Mouse (Mus musculus) ovary, postnatal 10 days (tissue): Measurements from ENCODE around the gene Birc5.

Experiments used
- DNase-seq: peaks from one replicate; pipeline ENCODE4 v3.0.0; 2022; ENCODE audit warnings: low spot score

The Birc5 gene

DNA sequence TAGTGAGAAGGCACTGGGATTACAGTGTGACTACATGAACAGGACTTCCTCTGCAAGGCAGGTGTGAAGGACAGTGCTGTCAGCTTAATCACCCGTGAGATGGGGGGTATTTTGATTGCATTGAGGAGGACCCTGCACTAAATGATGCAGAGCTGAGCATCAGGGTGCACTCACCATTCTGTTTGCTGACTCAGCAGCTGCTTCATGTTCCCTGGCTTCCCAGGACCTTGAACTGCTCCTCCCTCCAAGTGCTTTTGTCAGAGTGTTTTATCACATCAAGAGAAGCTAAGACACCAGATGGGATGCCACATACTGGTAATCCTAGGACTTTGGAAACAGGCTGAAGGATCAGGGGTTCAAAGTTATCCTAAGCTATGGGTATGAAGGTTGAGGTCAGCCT is 6.9 kb downstream of the Birc5 start:
- no peak for DNase-seq

DNA sequence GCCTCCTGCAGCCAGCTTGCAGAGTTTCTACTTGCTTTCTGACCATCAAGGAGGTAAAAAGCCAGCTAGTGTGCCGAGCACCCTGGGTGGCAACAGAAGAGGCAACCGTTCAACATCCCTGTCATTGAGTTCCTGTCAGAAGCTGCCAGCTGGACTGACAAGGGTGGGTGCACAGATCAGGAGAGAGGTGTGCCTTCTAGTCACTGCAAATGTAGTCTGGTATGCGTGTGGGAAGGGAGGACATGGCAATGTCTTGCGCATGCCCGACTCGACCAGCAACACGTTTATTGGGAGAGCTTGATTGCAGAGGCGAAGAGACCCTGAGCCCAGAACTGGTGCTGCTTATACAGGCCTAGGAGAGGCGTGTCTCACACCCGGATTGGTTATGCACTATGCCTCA is 8.4 kb downstream of the Birc5 start:
- no peak for DNase-seq

DNA sequence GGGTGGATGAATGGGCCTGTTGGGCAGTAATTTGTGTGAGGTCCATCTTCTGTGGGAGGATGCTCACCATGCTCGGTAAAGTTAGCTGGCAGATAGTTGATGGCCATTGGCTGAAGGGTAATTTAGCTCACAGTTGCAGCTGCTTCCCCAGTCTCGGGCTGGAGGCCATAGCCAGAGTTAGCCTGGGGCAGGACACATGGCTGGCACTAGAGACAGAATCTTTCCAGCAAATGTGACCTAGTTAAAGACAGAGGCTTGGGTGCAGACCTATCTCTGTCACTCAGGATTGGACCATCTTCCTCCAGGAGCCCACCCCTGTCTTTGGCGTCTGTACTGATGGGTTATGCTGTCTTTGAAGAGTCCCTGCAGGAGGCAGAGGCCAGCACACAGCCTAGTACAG is 9.3 kb downstream of the Birc5 start:
- no peak for DNase-seq

DNA sequence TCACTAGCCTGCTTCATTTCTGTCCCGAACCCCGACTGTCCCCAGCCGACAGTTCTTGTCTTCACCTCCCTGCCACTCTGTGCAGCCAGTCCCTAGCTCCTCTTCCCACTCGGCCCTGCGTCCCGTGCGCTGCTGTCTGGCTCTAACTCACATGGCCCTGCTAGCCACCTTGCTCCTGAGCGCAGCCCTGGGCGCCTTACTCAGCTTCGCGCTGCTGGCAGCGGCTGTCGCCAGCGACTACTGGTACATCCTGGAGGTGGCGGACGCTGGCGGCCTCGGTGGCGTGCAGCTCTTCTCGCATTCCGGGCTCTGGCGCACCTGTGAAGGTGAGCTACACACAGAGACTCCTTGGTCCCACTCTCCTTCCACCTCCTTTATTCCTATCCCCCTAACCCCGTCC is 11.6 kb downstream of the Birc5 start, which contains the start of gene Tmem235:
Gene Tmem235 (plus strand): TSS at position 152 of the 400 bp plus-strand sequence.
- DNase-seq: no peak

DNA sequence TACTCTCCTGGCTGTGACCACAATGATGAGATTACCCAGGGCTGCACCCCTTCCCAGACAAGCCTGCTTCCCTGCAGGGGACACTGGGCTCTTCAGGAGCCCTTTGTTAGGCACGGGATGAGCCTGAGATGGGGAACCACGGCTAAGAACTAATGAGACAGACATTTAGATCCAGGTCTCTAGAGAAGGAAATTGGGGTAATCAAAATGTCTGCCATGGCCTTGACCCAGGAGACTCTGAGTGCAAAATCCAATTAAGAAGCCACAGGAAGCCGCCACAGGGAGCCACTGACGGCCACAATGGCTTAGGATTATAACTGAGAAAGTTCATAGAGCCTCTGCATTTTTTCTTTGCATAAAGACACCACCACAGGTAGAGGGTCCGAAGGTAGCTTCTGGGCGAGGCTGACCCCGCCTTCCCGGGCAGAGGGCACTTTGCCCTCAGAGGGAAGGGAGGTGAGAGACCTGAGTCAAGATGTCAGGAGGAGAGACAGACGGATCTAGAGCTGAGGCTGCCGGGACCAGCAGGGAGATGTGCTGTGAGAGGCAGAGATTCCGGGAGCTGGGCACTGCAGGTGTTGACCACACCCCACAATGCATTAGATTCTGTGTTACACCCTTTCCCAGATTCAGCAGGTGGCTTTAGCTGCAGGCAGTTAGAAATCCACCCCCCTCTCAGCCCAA is 14.3 kb downstream of the Birc5 start:
- no peak for DNase-seq

DNA sequence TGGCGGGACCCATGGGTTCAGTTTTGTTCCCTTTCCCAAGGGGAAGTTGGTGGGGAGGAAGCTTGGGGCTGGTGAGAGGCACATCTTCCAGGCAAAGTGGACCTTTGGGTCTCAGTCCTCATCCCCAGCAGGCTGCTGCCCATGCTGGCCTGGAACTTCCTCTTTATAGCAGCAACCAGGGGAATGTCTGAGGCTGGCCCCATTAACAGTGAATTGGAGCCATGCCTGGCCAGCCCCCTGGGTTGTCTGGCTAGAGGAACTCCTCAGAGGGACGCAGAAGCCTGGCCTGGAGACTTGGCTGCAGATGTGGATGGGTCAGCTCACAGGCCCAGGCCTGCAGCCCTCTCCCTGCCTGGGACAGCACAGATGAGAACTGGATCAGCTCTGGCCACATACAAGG is 15.8 kb downstream of the Birc5 start:
- DNase-seq: no peak

DNA sequence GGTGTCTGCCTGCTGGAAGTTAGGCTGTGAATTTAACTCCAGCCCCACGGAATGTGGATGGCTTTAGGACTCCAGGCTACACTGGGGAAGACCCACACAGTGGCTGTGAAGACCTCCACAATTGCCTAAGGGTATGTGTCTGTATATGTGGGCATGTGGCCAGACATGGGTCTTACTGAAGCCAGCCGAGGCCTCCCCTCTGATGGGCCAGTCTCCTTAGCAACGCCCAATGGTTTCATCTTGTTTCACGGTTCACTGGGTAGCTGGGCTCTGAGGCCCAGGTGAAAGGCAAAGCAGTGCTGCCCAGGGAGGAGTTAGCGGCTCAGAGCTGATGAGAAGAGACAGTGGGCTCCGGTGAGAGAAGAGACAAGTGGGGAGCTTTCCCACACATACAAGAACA is 16.9 kb downstream of the Birc5 start:
- DNase-seq: no peak

DNA sequence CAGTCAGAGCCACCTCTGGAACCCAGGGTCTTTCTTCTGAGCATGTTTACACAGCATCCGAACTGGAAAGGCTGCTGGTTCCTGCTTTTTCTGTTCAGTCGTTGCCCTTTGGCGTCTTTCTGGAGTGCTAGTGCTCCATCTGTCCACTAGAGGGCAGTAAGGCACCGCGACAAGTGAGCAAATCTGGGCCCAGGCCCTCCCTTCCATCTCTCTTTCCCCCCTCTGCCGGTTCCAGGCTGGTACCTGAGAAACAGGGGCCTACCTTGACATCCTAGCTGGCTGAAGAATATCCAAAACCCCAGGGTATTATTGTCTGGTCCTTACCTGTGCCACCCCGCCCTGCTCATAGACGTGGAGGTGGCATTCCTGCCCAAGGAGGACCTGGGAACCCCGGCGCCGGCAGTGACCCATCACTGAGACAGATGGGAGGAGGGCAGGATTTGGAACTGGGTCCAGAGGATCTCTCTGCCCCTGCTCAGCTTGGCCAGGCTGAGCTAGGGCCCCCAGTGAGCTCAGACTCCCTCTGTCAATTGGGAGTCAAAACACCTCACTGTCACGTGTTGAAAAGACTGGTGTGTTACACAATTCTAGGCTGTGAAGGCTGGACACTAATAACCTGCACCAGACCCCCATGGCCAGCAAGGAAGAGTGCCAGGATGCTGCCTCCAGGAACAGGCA is 21.8 kb downstream of the Birc5 start:
- no peak for DNase-seq

DNA sequence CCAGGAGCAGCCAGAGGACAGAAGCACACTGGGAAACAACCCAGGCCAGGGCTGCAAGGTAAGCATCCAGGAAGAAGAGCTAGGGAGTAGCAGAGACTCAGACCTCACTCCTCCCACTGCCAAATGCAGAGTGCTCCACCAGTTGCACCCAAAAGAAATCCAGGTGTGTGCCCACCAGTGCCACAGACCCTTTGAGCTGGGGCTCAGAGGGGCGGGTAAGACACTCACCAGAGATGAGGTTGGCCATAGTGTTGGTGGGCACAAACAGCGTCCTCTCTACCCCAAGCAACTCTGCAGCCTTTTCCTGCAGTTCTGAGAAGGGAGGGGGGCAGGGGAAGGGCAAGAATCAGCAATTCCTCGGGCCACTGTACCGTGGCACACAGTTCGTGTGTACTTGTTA is 22.3 kb downstream of the Birc5 start:
- DNase-seq: no peak

DNA sequence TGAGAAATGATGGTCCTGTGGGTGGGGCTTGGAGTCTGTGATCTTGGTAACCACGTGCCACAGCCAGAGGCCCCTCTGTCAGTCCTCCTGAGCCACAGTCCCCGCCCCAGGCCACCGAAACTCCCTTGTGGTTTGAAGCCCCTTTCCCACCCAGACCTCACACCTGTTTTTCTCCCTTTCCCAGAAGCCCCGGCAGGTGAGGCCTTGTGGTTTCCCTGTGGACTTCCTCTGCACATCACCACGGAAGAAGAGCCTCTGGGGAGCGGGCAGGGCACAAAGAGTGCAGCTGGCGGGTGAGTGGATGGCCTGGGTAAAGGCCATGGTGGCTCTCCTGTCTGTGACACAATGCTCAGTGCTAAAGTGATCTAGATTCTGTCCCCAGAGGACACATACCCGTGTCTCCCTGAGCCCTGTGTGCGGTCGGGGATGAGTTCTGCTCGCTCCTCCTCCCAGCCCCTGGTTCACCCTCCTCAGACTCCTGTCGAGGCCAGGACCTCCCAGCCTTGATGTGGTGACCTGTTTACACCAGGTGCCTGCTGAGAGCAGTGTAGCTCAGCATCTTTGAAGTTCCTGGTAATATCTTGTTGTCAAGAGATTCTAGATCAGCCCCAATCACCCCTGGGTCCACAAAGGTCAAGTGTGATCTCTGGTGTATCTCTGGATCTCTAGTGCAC is 23.0 kb downstream of the Birc5 start:
- DNase-seq: no peak

DNA sequence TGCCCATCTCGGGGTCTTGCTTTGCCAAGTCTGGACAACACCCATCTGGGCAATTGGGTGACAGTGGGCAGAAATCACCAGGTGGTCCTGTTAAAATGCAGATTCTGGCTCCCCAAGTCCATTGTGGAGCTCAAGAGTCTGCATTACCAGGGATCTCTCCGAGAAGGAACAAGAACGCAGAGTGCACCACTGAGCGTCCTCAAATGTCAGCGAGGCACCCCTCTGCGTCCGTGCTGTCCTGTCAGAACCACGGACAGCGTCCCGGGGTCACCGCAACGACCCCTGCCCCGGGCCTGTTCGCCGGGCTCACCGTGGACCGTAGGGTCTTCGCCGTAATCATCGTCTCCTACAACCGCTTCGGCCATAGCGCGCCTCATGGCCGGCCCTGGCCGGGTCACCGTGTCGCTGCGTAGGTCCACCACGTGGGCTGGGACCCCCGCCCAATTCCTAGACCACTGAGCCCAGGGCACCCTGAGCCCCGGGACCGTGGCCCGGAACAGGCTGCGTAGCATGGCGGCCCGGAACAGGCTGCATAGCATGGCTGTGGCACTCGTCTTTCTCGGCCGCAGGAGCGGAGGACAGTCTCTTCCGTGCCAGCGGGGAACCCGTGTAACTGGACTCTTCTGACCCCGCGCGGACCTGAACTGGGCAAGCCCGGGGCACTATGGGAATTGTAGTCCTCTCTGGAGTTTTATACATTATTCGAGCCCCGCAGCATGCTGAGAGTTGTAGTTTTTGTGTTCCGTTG is 24.0 kb downstream of the Birc5 start, which contains the start of gene Tha1:
Gene Tha1 (minus strand): TSS at position 621 of the 748 bp plus-strand sequence.
- no peak for DNase-seq

DNA sequence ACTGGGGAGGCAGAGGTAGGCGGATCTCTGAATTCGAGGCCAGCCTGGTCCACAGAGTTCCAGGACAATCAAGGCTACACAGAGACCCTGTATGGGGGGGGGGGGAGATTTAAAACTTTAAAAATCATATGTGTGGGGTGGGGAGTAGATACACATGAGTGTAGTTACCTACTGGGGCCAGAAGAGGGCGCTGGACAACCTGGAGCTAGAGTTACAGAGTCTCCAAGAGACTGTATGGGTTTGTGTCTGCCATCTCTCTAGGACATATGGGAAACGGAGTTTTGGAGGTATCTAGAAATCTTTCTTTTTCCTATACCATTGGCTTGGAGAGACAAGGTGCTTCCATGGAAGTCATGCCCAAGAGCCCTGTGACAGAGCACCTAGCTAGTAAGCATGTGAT is 25.4 kb downstream of the Birc5 start:
- DNase-seq: no peak

DNA sequence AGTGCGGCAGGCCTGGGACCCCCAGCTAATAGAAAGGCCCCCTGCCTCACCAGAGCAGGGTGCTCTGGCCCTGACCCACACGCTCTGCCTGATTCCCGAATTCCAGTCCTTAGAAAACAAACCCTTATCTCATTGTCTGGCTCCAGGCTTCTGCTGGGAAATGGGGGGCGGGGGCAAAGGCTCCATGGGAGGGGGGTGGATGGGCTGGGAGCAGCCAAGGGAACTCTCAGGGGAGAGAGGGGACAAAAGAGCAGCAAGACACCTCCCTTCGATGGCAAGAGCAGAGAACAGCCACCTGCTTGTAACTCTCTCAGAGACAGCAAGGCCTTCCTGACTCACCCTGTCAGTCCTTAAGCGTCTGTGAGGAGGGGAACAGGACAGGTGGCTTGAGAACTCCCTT is 26.6 kb downstream of the Birc5 start:
- DNase-seq: no peak

DNA sequence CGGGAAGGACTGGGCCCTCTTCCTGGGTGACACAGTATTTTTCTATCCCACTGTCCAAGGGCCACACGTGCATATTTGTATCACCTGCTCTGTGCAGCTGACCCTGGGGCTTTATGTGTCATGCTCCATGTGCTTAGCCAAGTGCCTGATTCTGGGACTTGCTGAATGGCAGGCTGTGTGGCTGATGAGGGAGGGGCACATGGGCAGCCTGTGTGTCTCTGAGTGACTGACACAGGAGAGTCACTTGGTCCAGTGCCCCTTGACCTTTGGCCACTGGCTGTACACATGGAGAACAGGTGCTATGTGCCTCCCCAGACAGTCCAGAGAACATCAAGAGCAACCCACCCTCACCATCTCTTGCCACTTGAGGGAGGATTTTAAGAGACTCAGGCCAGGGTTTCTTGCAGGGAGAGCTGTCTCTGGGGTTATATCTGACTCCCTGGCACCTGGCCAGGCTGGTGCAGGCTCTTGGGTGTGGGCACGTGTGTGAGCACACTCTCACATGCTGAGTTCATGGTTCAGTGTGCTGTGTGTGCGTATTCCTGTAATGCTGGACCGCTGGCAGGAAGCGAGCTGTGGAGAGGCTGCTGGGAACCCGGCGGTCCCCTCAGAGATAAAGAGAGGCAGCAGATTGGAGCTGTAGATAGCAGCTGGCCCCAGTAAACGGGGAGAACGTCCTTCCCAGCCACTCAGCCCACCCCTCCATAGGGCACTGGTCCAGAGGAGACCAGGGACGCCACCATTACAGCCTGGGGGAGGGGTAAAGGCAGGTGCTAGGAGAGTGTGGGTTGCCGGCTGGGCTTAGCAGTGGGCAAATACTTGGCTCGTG is 29.1 kb downstream of the Birc5 start:
- no peak for DNase-seq

DNA sequence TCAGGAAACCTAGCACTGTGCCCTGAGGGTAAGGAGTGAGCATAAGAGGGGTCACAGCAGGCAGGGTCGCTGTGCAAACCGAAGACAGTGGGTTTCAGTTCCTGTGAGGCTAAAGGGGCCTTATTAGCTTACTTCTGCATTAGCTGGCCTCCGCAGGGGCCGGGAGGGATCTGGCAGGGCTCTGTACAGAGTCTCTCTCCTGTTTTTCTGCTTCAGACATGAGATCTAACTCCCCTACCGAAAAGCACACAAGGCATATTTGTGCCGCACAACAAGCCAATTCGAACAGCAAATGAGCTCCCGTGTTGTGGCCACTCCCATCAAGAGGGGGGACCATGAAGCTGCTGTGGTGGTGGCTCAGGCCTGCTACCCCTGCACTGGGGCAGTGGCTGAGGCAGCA is 29.8 kb downstream of the Birc5 start:
- DNase-seq: no peak

DNA sequence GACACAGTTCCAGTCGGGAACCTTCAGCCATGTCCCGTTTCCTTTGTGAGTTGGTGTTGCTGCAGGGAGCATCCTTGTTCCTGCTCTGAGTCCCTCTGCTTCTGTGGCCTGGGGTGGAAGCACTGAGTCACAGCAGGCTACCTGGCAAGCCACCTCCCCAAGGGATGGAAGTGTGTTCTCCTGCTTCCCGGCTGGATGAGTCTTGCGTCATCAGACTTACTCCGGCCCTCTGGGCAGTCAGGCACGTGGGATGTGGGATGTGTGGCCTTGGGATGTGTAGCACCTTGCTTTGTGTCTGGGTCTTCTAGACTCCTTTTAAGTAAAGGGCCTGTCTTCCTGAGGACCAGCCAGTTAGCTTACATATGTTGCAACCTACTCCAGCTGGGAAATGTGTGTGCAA is 30.6 kb downstream of the Birc5 start:
- DNase-seq: no peak

DNA sequence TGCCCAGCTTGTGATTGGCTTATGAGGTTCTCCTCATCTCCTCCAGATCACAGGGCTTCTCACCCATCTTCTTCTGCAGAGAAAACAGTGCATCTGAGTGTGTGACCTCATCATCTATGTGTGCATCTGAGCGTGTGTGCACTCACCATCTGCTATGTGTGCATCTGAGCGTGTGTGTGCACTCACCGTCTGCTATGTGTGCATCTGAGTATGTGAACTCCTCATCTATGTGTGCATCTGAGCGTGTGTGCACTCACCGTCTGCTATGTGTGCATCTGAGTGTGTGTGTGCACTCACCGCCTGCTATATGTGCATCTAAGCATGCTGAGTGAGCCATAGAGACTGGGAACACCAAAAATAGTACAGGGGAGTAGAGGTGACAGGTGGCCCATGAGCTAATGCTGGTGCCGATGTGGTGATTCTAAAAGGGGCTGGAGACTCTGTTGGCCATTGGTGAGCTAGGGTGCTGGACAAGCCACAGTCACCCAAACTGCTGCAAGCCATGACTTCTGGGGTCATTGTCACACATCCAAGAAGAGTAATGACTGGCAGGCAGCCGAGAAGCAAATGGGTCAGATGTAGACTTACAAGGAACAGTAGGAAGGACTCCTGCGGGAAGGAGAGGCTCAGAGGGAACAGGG is 31.4 kb downstream of the Birc5 start:
- no peak for DNase-seq

DNA sequence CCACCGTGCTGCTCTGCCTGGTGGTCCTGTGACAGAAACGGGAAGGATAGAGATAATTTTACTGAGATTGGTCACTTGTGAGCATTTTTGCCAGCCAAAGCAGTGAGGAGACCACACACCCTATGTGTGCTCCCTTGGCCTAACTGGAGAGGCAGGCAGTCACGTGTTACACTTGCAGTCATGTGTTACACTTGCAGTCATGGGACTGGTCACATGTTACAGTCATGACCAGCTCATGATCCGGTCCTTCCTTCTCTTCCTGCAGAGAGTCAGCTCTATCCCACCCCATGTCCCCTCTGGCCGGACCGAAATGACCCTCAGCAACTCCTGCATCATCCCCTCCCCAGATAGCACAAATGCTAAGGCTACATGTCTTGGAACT is 31.9 kb downstream of the Birc5 start:
- no peak for DNase-seq

DNA sequence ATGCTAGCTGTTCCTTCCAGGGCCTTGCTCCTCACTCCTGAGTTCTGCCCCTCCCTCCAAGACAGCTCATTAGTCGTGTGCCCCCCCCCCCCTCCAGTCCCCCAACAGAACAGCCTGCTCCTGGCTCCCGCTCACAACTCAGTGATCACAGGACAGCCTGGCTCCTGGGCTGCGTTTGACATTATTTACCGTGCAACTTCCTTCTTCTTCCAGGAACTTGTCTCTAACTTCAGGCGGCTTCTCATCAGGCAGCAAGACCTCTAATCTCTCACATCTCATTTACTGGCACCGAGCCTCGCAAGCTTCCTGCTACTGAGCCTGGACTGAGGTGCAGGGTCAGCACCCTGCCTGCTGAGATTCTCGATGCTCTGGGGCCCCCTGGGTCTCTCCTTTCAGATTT is 32.7 kb downstream of the Birc5 start:
- DNase-seq: no peak

DNA sequence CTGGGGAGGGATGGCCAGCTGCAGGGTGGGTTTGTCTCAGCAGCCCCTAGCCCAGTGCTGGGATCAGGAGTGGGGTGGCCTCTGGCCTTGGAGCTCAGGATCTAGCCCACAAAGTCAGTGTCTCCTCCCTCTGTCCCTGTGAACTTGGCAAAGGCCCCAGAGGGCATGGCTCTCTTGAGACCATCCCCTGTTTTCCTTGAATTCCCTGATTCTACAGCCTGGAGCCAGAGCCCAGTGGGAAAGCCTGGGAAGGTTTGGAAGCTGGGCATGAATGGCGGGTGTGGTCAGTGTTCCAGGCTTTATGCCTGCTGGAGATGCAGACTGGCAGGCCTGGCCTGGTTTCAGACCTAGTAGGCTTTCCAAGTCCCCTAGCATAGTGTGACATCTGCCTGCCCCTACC is 33.2 kb downstream of the Birc5 start:
- DNase-seq: no peak

DNA sequence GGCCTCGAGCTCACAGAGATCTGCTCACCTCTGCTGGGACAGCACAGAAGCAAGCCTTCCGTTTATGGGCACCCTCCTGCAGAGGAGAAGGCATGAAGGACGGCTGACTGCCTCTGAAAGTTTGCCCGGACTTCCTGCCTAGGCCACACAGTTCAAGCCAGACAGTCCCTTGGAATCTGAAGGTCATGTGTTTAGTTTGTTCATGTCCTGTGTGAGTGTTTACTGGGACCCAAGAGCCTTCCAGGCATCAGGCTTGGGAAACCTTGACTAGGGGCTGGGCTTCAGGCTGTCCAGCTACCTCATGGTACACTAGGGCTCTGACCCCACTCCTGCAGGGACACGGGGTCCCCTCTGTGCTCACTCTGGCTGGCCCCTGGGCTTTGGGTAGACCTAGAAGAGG is 36.9 kb downstream of the Birc5 start:
- DNase-seq: no peak
